Mouse (Mus musculus): Measurements from ENCODE around the gene Dram1.

Gene Dram1

GRCm38 (mm10) chr10:88379013-88379885 lies at the start of gene Dram1, which contains the start of gene Gnptab:
TSS of gene Dram1 (minus strand) at chr10:88379080.
TSS of gene Gnptab (plus strand) at chr10:88379132.
- DNase-seq (ENCODE audit: low read depth, low spot score): peak; percentile 50

GRCm38 (mm10) chr10:88427998-88428397 lies 49.1 kb upstream of the Dram1 start:
- DNase-seq (ENCODE audit: low read depth, low spot score): no peak

GRCm38 (mm10) chr10:88426896-88427295 lies 48.0 kb upstream of the Dram1 start:
- no peak for DNase-seq (ENCODE audit: low read depth, low spot score)

- peak; percentile 65 for DNase-seq (ENCODE audit: low read depth, low spot score)
Observed at GRCm38 (mm10) chr10:88426158-88426816, 47.4 kb upstream of the Dram1 start.

GRCm38 (mm10) chr10:88420655-88421435 lies 42.0 kb upstream of the Dram1 start:
- DNase-seq (ENCODE audit: low read depth, low spot score): no peak

GRCm38 (mm10) chr10:88420141-88420541 lies 41.3 kb upstream of the Dram1 start:
- DNase-seq (ENCODE audit: low read depth, low spot score): no peak

- no peak for DNase-seq (ENCODE audit: low read depth, low spot score)
Observed at GRCm38 (mm10) chr10:88417686-88418085, 38.8 kb upstream of the Dram1 start.

- DNase-seq (ENCODE audit: low read depth, low spot score): no peak
Observed at GRCm38 (mm10) chr10:88412290-88412995, 33.6 kb upstream of the Dram1 start.

GRCm38 (mm10) chr10:88409751-88410150 lies 30.9 kb upstream of the Dram1 start:
- no peak for DNase-seq (ENCODE audit: low read depth, low spot score)

- DNase-seq (ENCODE audit: low read depth, low spot score): no peak
Observed at GRCm38 (mm10) chr10:88407875-88408631, 29.2 kb upstream of the Dram1 start.

- no peak for DNase-seq (ENCODE audit: low read depth, low spot score)
Observed at GRCm38 (mm10) chr10:88405812-88406211, 26.9 kb upstream of the Dram1 start.

- no peak for DNase-seq (ENCODE audit: low read depth, low spot score)
Observed at GRCm38 (mm10) chr10:88404220-88404619, 25.3 kb upstream of the Dram1 start.

GRCm38 (mm10) chr10:88403021-88403420 lies 24.1 kb upstream of the Dram1 start:
- DNase-seq (ENCODE audit: low read depth, low spot score): no peak

GRCm38 (mm10) chr10:88399271-88399670 lies 20.4 kb upstream of the Dram1 start:
- no peak for DNase-seq (ENCODE audit: low read depth, low spot score)

GRCm38 (mm10) chr10:88398668-88399243 lies 19.9 kb upstream of the Dram1 start:
- DNase-seq (ENCODE audit: low read depth, low spot score): no peak

GRCm38 (mm10) chr10:88392181-88392847 lies 13.4 kb upstream of the Dram1 start:
- DNase-seq (ENCODE audit: low read depth, low spot score): no peak

- no peak for DNase-seq (ENCODE audit: low read depth, low spot score)
Observed at GRCm38 (mm10) chr10:88391495-88391894, 12.6 kb upstream of the Dram1 start.

GRCm38 (mm10) chr10:88390096-88390790 lies 11.4 kb upstream of the Dram1 start:
- no peak for DNase-seq (ENCODE audit: low read depth, low spot score)

GRCm38 (mm10) chr10:88389576-88389975 lies 10.7 kb upstream of the Dram1 start:
- no peak for DNase-seq (ENCODE audit: low read depth, low spot score)
